Mouse (Mus musculus) G1E-ER4 (cell line): ENCODE measurements around the gene Grm7. TPM values are rescaled to one million over a fixed set of nuclear protein-coding genes. Genes with fewer than 3 reads are reported as not detected.

ENCODE experiments used
- GATA1 ChIP-seq: IDR thresholded peaks from one replicate; pipeline ENCODE4 v1.8.0; 2012; ENCODE audit warnings: low read length, inconsistent platforms
- polyA plus RNA-seq: library from polyadenylated mRNA; stranded (reverse); fragments of >175 nt; gene quantifications from 2 replicates; pipeline ENCODE4 v1.2.3, GENCODE M21; 2012

Gene Grm7
- polyA plus RNA-seq, 1 experiment, result not detected

GRCm38 (mm10) chr6:111408750-111409149 is 763.4 kb downstream of the Grm7 start:
- TF ChIP-seq GATA1, result no peak

- no peak for TF ChIP-seq GATA1
Measured at GRCm38 (mm10) chr6:111424737-111425136, 779.4 kb downstream of the Grm7 start.

GRCm38 (mm10) chr6:111446228-111446627 is 800.8 kb downstream of the Grm7 start:
- no peak for TF ChIP-seq GATA1

- TF ChIP-seq GATA1, result no peak
Measured at GRCm38 (mm10) chr6:111447851-111448250, 802.5 kb downstream of the Grm7 start.

GRCm38 (mm10) chr6:111449054-111449783 is 803.8 kb downstream of the Grm7 start:
- no peak for TF ChIP-seq GATA1

- no peak for TF ChIP-seq GATA1
Measured at GRCm38 (mm10) chr6:111481866-111482265, 836.5 kb downstream of the Grm7 start.

- TF ChIP-seq GATA1, result no peak
Measured at GRCm38 (mm10) chr6:111486081-111486480, 840.7 kb downstream of the Grm7 start.

GRCm38 (mm10) chr6:111487556-111487955 is 842.2 kb downstream of the Grm7 start:
- TF ChIP-seq GATA1, result no peak

GRCm38 (mm10) chr6:111492166-111492565 is 846.8 kb downstream of the Grm7 start:
- no peak for TF ChIP-seq GATA1

GRCm38 (mm10) chr6:111499542-111499941 is 854.2 kb downstream of the Grm7 start:
- TF ChIP-seq GATA1, result no peak

- TF ChIP-seq GATA1, result no peak
Measured at GRCm38 (mm10) chr6:111510768-111511459, 865.5 kb downstream of the Grm7 start.

GRCm38 (mm10) chr6:111512359-111512758 is 867.0 kb downstream of the Grm7 start:
- no peak for TF ChIP-seq GATA1

- no peak for TF ChIP-seq GATA1
Measured at GRCm38 (mm10) chr6:111521229-111521628, 875.8 kb downstream of the Grm7 start.

GRCm38 (mm10) chr6:111522122-111522521 is 876.7 kb downstream of the Grm7 start:
- no peak for TF ChIP-seq GATA1

- no peak for TF ChIP-seq GATA1
Measured at GRCm38 (mm10) chr6:111529985-111530384, 884.6 kb downstream of the Grm7 start.

GRCm38 (mm10) chr6:111558588-111558987 is 913.2 kb downstream of the Grm7 start:
- TF ChIP-seq GATA1, result no peak

GRCm38 (mm10) chr6:111559459-111559858 is 914.1 kb downstream of the Grm7 start:
- TF ChIP-seq GATA1, result no peak

GRCm38 (mm10) chr6:111561347-111561746 is 916.0 kb downstream of the Grm7 start:
- TF ChIP-seq GATA1, result no peak
